Mouse (Mus musculus) hindbrain, embryonic 12.5 days (tissue): Measurements from ENCODE around the gene Tie1. TPM values are rescaled to one million over a fixed set of nuclear protein-coding genes. Genes with fewer than 3 reads are reported as not detected.
"Not testable (repeated sequence)": the region's sequence is repeated elsewhere in the genome, so short reads cannot be mapped to it uniquely, and the experiment has no call there.

Experiments used
- ATAC-seq: fragments of 200-750 bp; cut with Nextera tagmentation; 2 replicates; pipeline ENCODE4 v1.8.0; 2017; ENCODE audit warnings: moderate TSS enrichment; ENCODE audit not compliant: low FRiP score
- H3K27ac ChIP-seq: fragments of 300-500 bp; sonication (generic); 2 replicates; pipeline ENCODE4 v1.5.1; 2016; ENCODE audit warnings: mild to moderate bottlenecking
- H3K27me3 ChIP-seq: fragments of 300-500 bp; sonication (generic); 2 replicates; pipeline ENCODE4 v1.6.1; 2016; ENCODE audit warnings: mild to moderate bottlenecking
- H3K36me3 ChIP-seq: fragments of 300-500 bp; sonication (generic); 2 replicates; pipeline ENCODE4 v1.6.1; 2016; ENCODE audit warnings: mild to moderate bottlenecking
- H3K4me1 ChIP-seq: fragments of 300-500 bp; sonication (generic); 2 replicates; pipeline ENCODE4 v1.6.1; 2016
- H3K4me2 ChIP-seq: fragments of 300-500 bp; sonication (generic); replicated peaks from 2 replicates; pipeline ENCODE4 v1.6.1; 2016; ENCODE audit warnings: mild to moderate bottlenecking
- H3K4me3 ChIP-seq: fragments of 300-500 bp; sonication (generic); 2 replicates; pipeline ENCODE4 v1.5.1; 2016; ENCODE audit warnings: mild to moderate bottlenecking
- H3K9ac ChIP-seq: fragments of 300-500 bp; sonication (generic); 2 replicates; pipeline ENCODE4 v1.6.1; 2016; ENCODE audit warnings: mild to moderate bottlenecking, moderate library complexity
- H3K9me3 ChIP-seq: fragments of 300-500 bp; sonication (generic); replicated peaks from 2 replicates; pipeline ENCODE4 v1.6.1; 2016; ENCODE audit warnings: mild to moderate bottlenecking
- WGBS: fragments of 180-500 bp; shearing (Covaris S2); methylation state at CpG from one replicate; pipeline ENCODE4 v1.1.7; 2016; 5-methylcytosine and 5-hydroxymethylcytosine counted together
- polyA plus RNA-seq: library from polyadenylated mRNA; unstranded; fragments of >200 nt; fragmentation: Nextera tagmentation; extraction: Ambion mirVana; gene quantifications from 2 replicates; pipeline ENCODE4 v1.2.1, GENCODE M21; 2016

Gene Tie1
- polyA plus RNA-seq, 1 experiment from 2014 or later = 21.1 TPM

GRCm38 (mm10) chr4:118518208-118518607, 28.3 kb upstream of the Tie1 start:
- ATAC-seq = no peak
- 70% methylated on average over 5 of the region's 5 CpGs for WGBS

GRCm38 (mm10) chr4:118517497-118518146, 27.8 kb upstream of the Tie1 start:
- no peaks in the 10 kb centered on the region for H3K9me3 ChIP-seq
- no peak overlapping the region for H3K9ac ChIP-seq
- H3K27ac ChIP-seq = no peak overlapping the region

More at GRCm38 (mm10) chr4:118518208-118518607, 28.3 kb upstream of the Tie1 start:
- Histone ChIP-seq H3K27me3 (no peaks in the 10 kb centered on the region), H3K27ac (no peak overlapping the region), H3K4me2 (no peak overlapping the region), H3K9ac (no peak overlapping the region), H3K4me3 (no peak overlapping the region), H3K36me3 (no peaks in the 10 kb centered on the region), H3K4me1 (peaks cover 12% of the 10 kb centered on the region; the same call in 1 of the 2 replicates), H3K9me3 (no peaks in the 10 kb centered on the region)

GRCm38 (mm10) chr4:118516699-118517496, 27.0 kb upstream of the Tie1 start:
- Histone ChIP-seq H3K4me3 (no peak overlapping the region), H3K4me1 (peaks cover 12% of the 10 kb centered on the region; the same call in 1 of the 2 replicates), H3K27me3 (no peaks in the 10 kb centered on the region), H3K4me2 (peak overlapping the region; percentile 13), H3K9me3 (no peaks in the 10 kb centered on the region), H3K9ac (no peak overlapping the region), H3K27ac (no peak overlapping the region), H3K36me3 (no peaks in the 10 kb centered on the region)
- peak; percentile 46; the same call in 1 of the 2 replicates for ATAC-seq
- WGBS = 28% methylated on average over 20 of the region's 20 CpGs

More at GRCm38 (mm10) chr4:118517497-118518146, 27.8 kb upstream of the Tie1 start:
- ATAC-seq = peak; percentile 8; the same call in 1 of the 2 replicates
- 31% methylated on average over 16 of the region's 16 CpGs for WGBS
- Histone ChIP-seq H3K4me1 (peaks cover 12% of the 10 kb centered on the region; the same call in 1 of the 2 replicates), H3K4me2 (peak overlapping the region; percentile 13), H3K36me3 (no peaks in the 10 kb centered on the region), H3K27me3 (no peaks in the 10 kb centered on the region), H3K4me3 (no peak overlapping the region)

GRCm38 (mm10) chr4:118509050-118509449, 19.2 kb upstream of the Tie1 start:
- peaks cover 9% of the 10 kb centered on the region; the same call in 1 of the 2 replicates for H3K4me1 ChIP-seq
- no peak overlapping the region for H3K27ac ChIP-seq
- 20% methylated on average over 6 of the region's 6 CpGs for WGBS
- no peak for ATAC-seq
- H3K9ac ChIP-seq = no peak overlapping the region
- no peaks in the 10 kb centered on the region for H3K36me3 ChIP-seq
- H3K4me3 ChIP-seq = no peak overlapping the region
- H3K4me2 ChIP-seq = no peak overlapping the region
- H3K27me3 ChIP-seq = no peaks in the 10 kb centered on the region
- H3K9me3 ChIP-seq = no peaks in the 10 kb centered on the region

GRCm38 (mm10) chr4:118507171-118507570, 17.3 kb upstream of the Tie1 start:
- not testable (repeated sequence) for H3K4me3 ChIP-seq, ATAC-seq, H3K4me2 ChIP-seq, H3K4me1 ChIP-seq, H3K9me3 ChIP-seq, H3K27me3 ChIP-seq, H3K27ac ChIP-seq, H3K36me3 ChIP-seq, H3K9ac ChIP-seq
- 87% methylated on average over 1 of the region's 1 CpGs for WGBS

- Histone ChIP-seq H3K4me1 (0 out of 2 replicates have a peak, but pooled peaks cover 3% of the 10 kb centered on the region), H3K27me3 (no peaks in the 10 kb centered on the region), H3K9ac (no peak overlapping the region), H3K4me3 (no peak overlapping the region), H3K9me3 (no peaks in the 10 kb centered on the region), H3K36me3 (no peaks in the 10 kb centered on the region), H3K4me2 (no peak overlapping the region), H3K27ac (no peak overlapping the region)
- no peak for ATAC-seq
- 67% methylated on average over 3 of the region's 3 CpGs for WGBS
Observed at GRCm38 (mm10) chr4:118505551-118505950, 15.7 kb upstream of the Tie1 start.

GRCm38 (mm10) chr4:118500792-118501191, 10.9 kb upstream of the Tie1 start:
- WGBS = 76% methylated on average over 9 of the region's 9 CpGs

GRCm38 (mm10) chr4:118500171-118500724, 10.4 kb upstream of the Tie1 start:
- Histone ChIP-seq H3K9ac (no peak overlapping the region), H3K27me3 (no peaks in the 10 kb centered on the region), H3K36me3 (no peaks in the 10 kb centered on the region), H3K4me3 (no peak overlapping the region), H3K4me1 (no peaks in the 10 kb centered on the region), H3K4me2 (no peak overlapping the region), H3K27ac (no peak overlapping the region), H3K9me3 (no peaks in the 10 kb centered on the region)
- no peak for ATAC-seq
- 47% methylated on average over 6 of the region's 6 CpGs for WGBS

More at GRCm38 (mm10) chr4:118500792-118501191, 10.9 kb upstream of the Tie1 start:
- H3K27ac ChIP-seq = no peak overlapping the region
- H3K9ac ChIP-seq = no peak overlapping the region
- H3K36me3 ChIP-seq = no peaks in the 10 kb centered on the region
- no peak overlapping the region for H3K4me3 ChIP-seq
- no peak for ATAC-seq
- H3K9me3 ChIP-seq = no peaks in the 10 kb centered on the region
- no peaks in the 10 kb centered on the region for H3K4me1 ChIP-seq
- H3K4me2 ChIP-seq = no peak overlapping the region
- no peaks in the 10 kb centered on the region for H3K27me3 ChIP-seq

- no peaks in the 10 kb centered on the region for H3K27me3 ChIP-seq
- 90% methylated on average over 10 of the region's 10 CpGs for WGBS
- no peaks in the 10 kb centered on the region for H3K4me1 ChIP-seq
- ATAC-seq = no peak
- no peaks in the 10 kb centered on the region for H3K9me3 ChIP-seq
- no peak overlapping the region for H3K4me2 ChIP-seq
- H3K36me3 ChIP-seq = no peaks in the 10 kb centered on the region
- H3K4me3 ChIP-seq = no peak overlapping the region
- H3K9ac ChIP-seq = no peak overlapping the region
- H3K27ac ChIP-seq = no peak overlapping the region
Observed at GRCm38 (mm10) chr4:118490461-118490860, 600 bp upstream of the Tie1 start.

GRCm38 (mm10) chr4:118476773-118477530, 12.9 kb downstream of the Tie1 start:
- Histone ChIP-seq H3K4me3 (no peak overlapping the region), H3K9me3 (no peaks in the 10 kb centered on the region; the same call in 1 of the 2 replicates), H3K9ac (no peak overlapping the region), H3K36me3 (no peaks in the 10 kb centered on the region), H3K4me1 (peaks cover 9% of the 10 kb centered on the region), H3K4me2 (no peak overlapping the region), H3K27me3 (no peaks in the 10 kb centered on the region), H3K27ac (no peak overlapping the region; the same call in 1 of the 2 replicates)
- ATAC-seq = no peak
- 37% methylated on average over 15 of the region's 15 CpGs for WGBS

GRCm38 (mm10) chr4:118472687-118473086, 17.2 kb downstream of the Tie1 start:
- Histone ChIP-seq H3K36me3 (no peaks in the 10 kb centered on the region), H3K4me2 (no peak overlapping the region), H3K27ac (no peak overlapping the region), H3K27me3 (no peaks in the 10 kb centered on the region), H3K4me3 (no peak overlapping the region), H3K4me1 (peaks cover 9% of the 10 kb centered on the region), H3K9me3 (no peaks in the 10 kb centered on the region; the same call in 1 of the 2 replicates), H3K9ac (no peak overlapping the region)
- WGBS = 92% methylated on average over 11 of the region's 11 CpGs
- no peak for ATAC-seq

- H3K4me2 ChIP-seq = no peak overlapping the region
- no peaks in the 10 kb centered on the region for H3K27me3 ChIP-seq
- H3K36me3 ChIP-seq = no peaks in the 10 kb centered on the region
- no peaks in the 10 kb centered on the region; the same call in 1 of the 2 replicates for H3K9me3 ChIP-seq
- no peak overlapping the region for H3K9ac ChIP-seq
- no peak overlapping the region for H3K27ac ChIP-seq
- ATAC-seq = no peak
- H3K4me1 ChIP-seq = no peaks in the 10 kb centered on the region
- 69% methylated on average over 6 of the region's 6 CpGs for WGBS
- H3K4me3 ChIP-seq = no peak overlapping the region
Observed at GRCm38 (mm10) chr4:118471281-118471680, 18.6 kb downstream of the Tie1 start.
